Mouse (Mus musculus) thymus, adult 2 months (tissue): ENCODE measurements around the gene Gjb6. TPM values are rescaled to one million over a fixed set of nuclear protein-coding genes. Genes with fewer than 3 reads are reported as not detected.
A peak's percentile ranks its signal among the peaks of the same experiment; 100 is the strongest.

ENCODE experiments used
- DNase-seq: peaks from one replicate; pipeline ENCODE4 v3.0.0; 2021
- H3K27ac ChIP-seq: fragments of 200-500 bp; 2 replicates; pipeline ENCODE4 v1.5.1; 2012; ENCODE audit warnings: low read length, control low read depth; ENCODE audit not compliant: control insufficient read depth, insufficient read depth
- H3K27me3 ChIP-seq: fragments of 200-500 bp; 2 replicates; pipeline ENCODE4 v1.6.1; 2012; ENCODE audit warnings: mild to moderate bottlenecking, low read length, moderate library complexity, mixed read lengths; ENCODE audit not compliant: control insufficient read depth, insufficient read depth
- H3K36me3 ChIP-seq: fragments of 200-500 bp; 2 replicates; pipeline ENCODE4 v1.6.1; 2012; ENCODE audit warnings: mild to moderate bottlenecking, low read length, moderate library complexity; ENCODE audit not compliant: control insufficient read depth, insufficient read depth
- H3K4me1 ChIP-seq: fragments of 200-500 bp; replicated peaks from 2 replicates; pipeline ENCODE4 v1.6.1; 2012; ENCODE audit warnings: low read length; ENCODE audit not compliant: control insufficient read depth, insufficient read depth
- H3K4me3 ChIP-seq: fragments of 200-500 bp; 2 replicates; pipeline ENCODE4 v1.5.1; 2012; ENCODE audit warnings: mild to moderate bottlenecking, low read length, control low read depth, moderate library complexity; ENCODE audit not compliant: control insufficient read depth, insufficient read depth
- CTCF ChIP-seq: fragments of 200-500 bp; IDR thresholded peaks from 2 replicates; pipeline ENCODE4 v1.5.1; 2012; ENCODE audit warnings: mild to moderate bottlenecking, control low read depth, low read length, moderate library complexity, borderline replicate concordance; ENCODE audit not compliant: control insufficient read depth, poor library complexity, insufficient read depth; ENCODE audit errors: extremely low read depth
- POLR2A ChIP-seq: fragments of 200-500 bp; IDR thresholded peaks from 2 replicates; pipeline ENCODE4 v1.6.1; 2012; ENCODE audit warnings: mild to moderate bottlenecking, low read length, control low read depth, moderate library complexity; ENCODE audit not compliant: control insufficient read depth, poor library complexity, insufficient read depth; ENCODE audit errors: extremely low read depth
- WGBS: fragments of 180-500 bp; shearing (Covaris S2); methylation state at CpG from one replicate; pipeline ENCODE4 v1.1.7; 2018; 5-methylcytosine and 5-hydroxymethylcytosine counted together
- polyA plus RNA-seq: library from polyadenylated mRNA; depleted of rRNA; stranded (reverse); fragments of >200 nt; gene quantifications from 2 replicates; pipeline ENCODE4 v1.2.3, GENCODE M21; 2012; rRNA removed

The Gjb6 gene
- polyA plus RNA-seq, 1 experiment: 1.4 TPM

GRCm38 (mm10) chr14:57095855-57096254, 37.6 kb downstream of the Gjb6 start:
- DNase-seq: no peak
- no peaks in the 10 kb centered on the region for H3K4me1 ChIP-seq
- no peak for TF ChIP-seq CTCF
- TF ChIP-seq POLR2A: no peak
- H3K36me3 ChIP-seq: no peaks in the 10 kb centered on the region
- no peaks in the 10 kb centered on the region for H3K27me3 ChIP-seq
- no peak overlapping the region for H3K27ac ChIP-seq
- WGBS: 55% methylated on average over 4 of the region's 4 CpGs
- no peak overlapping the region for H3K4me3 ChIP-seq

- TF ChIP-seq POLR2A (no peak), CTCF (no peak)
- Histone ChIP-seq H3K4me1 (no peaks in the 10 kb centered on the region), H3K27me3 (no peaks in the 10 kb centered on the region), H3K36me3 (no peaks in the 10 kb centered on the region), H3K27ac (no peak overlapping the region), H3K4me3 (no peak overlapping the region)
- 6% methylated on average over 8 of the region's 8 CpGs for WGBS
- peak; percentile 42 for DNase-seq
These were observed 40.4 kb downstream of the Gjb6 start for GRCm38 (mm10) chr14:57093029-57093428.

- no peak for TF ChIP-seq CTCF
- TF ChIP-seq POLR2A: no peak
- DNase-seq: no peak
- H3K36me3 ChIP-seq: no peaks in the 10 kb centered on the region
- H3K27me3 ChIP-seq: no peaks in the 10 kb centered on the region
- H3K4me3 ChIP-seq: no peak overlapping the region
- WGBS: 84% methylated on average over 2 of the region's 2 CpGs
- H3K4me1 ChIP-seq: 0 out of 2 replicates have a peak, but pooled peaks cover 5% of the 10 kb centered on the region
- no peak overlapping the region for H3K27ac ChIP-seq
These were observed 43.4 kb downstream of the Gjb6 start for GRCm38 (mm10) chr14:57090001-57090400.

GRCm38 (mm10) chr14:57089107-57089506, 44.3 kb downstream of the Gjb6 start:
- H3K4me3 ChIP-seq: no peak overlapping the region

GRCm38 (mm10) chr14:57084180-57084668, 49.2 kb downstream of the Gjb6 start:
- Histone ChIP-seq H3K36me3 (no peaks in the 10 kb centered on the region), H3K27ac (no peak overlapping the region), H3K4me3 (no peak overlapping the region), H3K27me3 (no peaks in the 10 kb centered on the region), H3K4me1 (0 out of 2 replicates have a peak, but pooled peaks cover 5% of the 10 kb centered on the region)
- no peak for DNase-seq
- TF ChIP-seq POLR2A (no peak), CTCF (no peak)
- 29% methylated on average over 11 of the region's 11 CpGs for WGBS

More at GRCm38 (mm10) chr14:57089107-57089506, 44.3 kb downstream of the Gjb6 start:
- 0 out of 2 replicates have a peak, but pooled peaks cover 5% of the 10 kb centered on the region for H3K4me1 ChIP-seq
- WGBS: 93% methylated on average over 7 of the region's 7 CpGs
- TF ChIP-seq POLR2A (no peak), CTCF (no peak)
- H3K27me3 ChIP-seq: no peaks in the 10 kb centered on the region
- no peak overlapping the region for H3K27ac ChIP-seq
- DNase-seq: no peak
- H3K36me3 ChIP-seq: no peaks in the 10 kb centered on the region

GRCm38 (mm10) chr14:57082863-57083262, 50.5 kb downstream of the Gjb6 start:
- 97% methylated on average over 1 of the region's 1 CpGs for WGBS
- Histone ChIP-seq H3K4me3 (no peak overlapping the region), H3K4me1 (0 out of 2 replicates have a peak, but pooled peaks cover 5% of the 10 kb centered on the region), H3K27me3 (no peaks in the 10 kb centered on the region), H3K27ac (no peak overlapping the region), H3K36me3 (no peaks in the 10 kb centered on the region)
- TF ChIP-seq POLR2A (no peak), CTCF (no peak)
- DNase-seq: no peak

- Histone ChIP-seq H3K27ac (no peak overlapping the region), H3K27me3 (no peaks in the 10 kb centered on the region), H3K36me3 (no peaks in the 10 kb centered on the region), H3K4me1 (no peaks in the 10 kb centered on the region), H3K4me3 (no peak overlapping the region)
- 92% methylated on average over 6 of the region's 6 CpGs for WGBS
- no peak for DNase-seq
- TF ChIP-seq POLR2A (no peak), CTCF (no peak)
These were observed 57.9 kb downstream of the Gjb6 start for GRCm38 (mm10) chr14:57075537-57075936.

Other genes with a start within 250 kb of the Gjb6 start
- gene Zmym2, start 247.0 kb downstream of the Gjb6 start, polyA plus RNA-seq: 15.3 and 16.6 TPM in 2 replicates
- gene Gja3, start 75.5 kb downstream of the Gjb6 start, polyA plus RNA-seq: 0.13 and 1.0 TPM in 2 replicates
- gene Gjb2, start 28.9 kb downstream of the Gjb6 start, polyA plus RNA-seq: 4.9 and 6.1 TPM in 2 replicates
- gene Gm4491, start 17.7 kb downstream of the Gjb6 start, polyA plus RNA-seq: not detected in 2 replicates